Mouse (Mus musculus) hindbrain, embryonic 14.5 days (tissue): ENCODE results near the gene Vat1. TPM values are rescaled to one million over a fixed set of nuclear protein-coding genes. Genes with fewer than 3 reads are reported as not detected.
"Not testable (repeated sequence)": the region's sequence is repeated elsewhere in the genome, so short reads cannot be mapped to it uniquely, and the experiment has no call there.

Experiments
- ATAC-seq: fragments of 200-750 bp; cut with Nextera tagmentation; 2 replicates; pipeline ENCODE4 v1.8.0; 2017; ENCODE audit warnings: moderate number of reproducible peaks, mild to moderate bottlenecking, moderate TSS enrichment, moderate library complexity; ENCODE audit not compliant: low FRiP score
- DNase-seq: peaks from one replicate; pipeline ENCODE4 v3.0.0-alpha.2; 2015; ENCODE audit warnings: low spot score
- H3K27ac ChIP-seq: fragments of 300-500 bp; sonication (generic); 2 replicates; pipeline ENCODE4 v1.5.1; 2014; ENCODE audit warnings: mild to moderate bottlenecking, moderate library complexity
- H3K27me3 ChIP-seq: fragments of 300-500 bp; sonication (generic); 2 replicates; pipeline ENCODE4 v1.6.1; 2014; ENCODE audit warnings: mild to moderate bottlenecking, low read length, mixed read lengths; ENCODE audit not compliant: control insufficient read depth, insufficient read depth
- H3K36me3 ChIP-seq: fragments of 300-500 bp; sonication (generic); replicated peaks from 2 replicates; pipeline ENCODE4 v1.6.1; 2014; ENCODE audit not compliant: control insufficient read depth, insufficient read depth
- H3K4me1 ChIP-seq: fragments of 300-500 bp; sonication (generic); replicated peaks from 2 replicates; pipeline ENCODE4 v1.6.1; 2014; ENCODE audit warnings: antibody characterized with exemption, low read length, mixed read lengths; ENCODE audit not compliant: control insufficient read depth, insufficient read depth
- H3K4me2 ChIP-seq: fragments of 300-500 bp; sonication (generic); replicated peaks from 2 replicates; pipeline ENCODE4 v1.6.1; 2014; ENCODE audit warnings: mild to moderate bottlenecking, moderate library complexity
- H3K4me3 ChIP-seq: fragments of 300-500 bp; sonication (generic); replicated peaks from 2 replicates; pipeline ENCODE4 v1.5.1; 2014; ENCODE audit warnings: mild to moderate bottlenecking, low read length
- H3K9ac ChIP-seq: fragments of 300-500 bp; sonication (generic); 2 replicates; pipeline ENCODE4 v1.6.1; 2014
- H3K9me3 ChIP-seq: fragments of 300-500 bp; sonication (generic); 2 replicates; pipeline ENCODE4 v1.6.1; 2016; ENCODE audit warnings: low read length; ENCODE audit not compliant: control insufficient read depth
- WGBS: fragments of 180-500 bp; shearing (Covaris S2); extraction: QIAGEN DNeasy Blood & Tissue Kit; methylation state at CpG from one replicate; pipeline ENCODE4 v1.1.7; 2014; 5-methylcytosine and 5-hydroxymethylcytosine counted together
- polyA plus RNA-seq: library from polyadenylated mRNA; unstranded; fragments of >200 nt; fragmentation: Nextera tagmentation; extraction: Ambion mirVana; gene quantifications from 2 replicates; pipeline ENCODE4 v1.2.1, GENCODE M21; 2014

Vat1 gene
- polyA plus RNA-seq, 1 experiment from 2014 or later = 99.9 TPM

DNA sequence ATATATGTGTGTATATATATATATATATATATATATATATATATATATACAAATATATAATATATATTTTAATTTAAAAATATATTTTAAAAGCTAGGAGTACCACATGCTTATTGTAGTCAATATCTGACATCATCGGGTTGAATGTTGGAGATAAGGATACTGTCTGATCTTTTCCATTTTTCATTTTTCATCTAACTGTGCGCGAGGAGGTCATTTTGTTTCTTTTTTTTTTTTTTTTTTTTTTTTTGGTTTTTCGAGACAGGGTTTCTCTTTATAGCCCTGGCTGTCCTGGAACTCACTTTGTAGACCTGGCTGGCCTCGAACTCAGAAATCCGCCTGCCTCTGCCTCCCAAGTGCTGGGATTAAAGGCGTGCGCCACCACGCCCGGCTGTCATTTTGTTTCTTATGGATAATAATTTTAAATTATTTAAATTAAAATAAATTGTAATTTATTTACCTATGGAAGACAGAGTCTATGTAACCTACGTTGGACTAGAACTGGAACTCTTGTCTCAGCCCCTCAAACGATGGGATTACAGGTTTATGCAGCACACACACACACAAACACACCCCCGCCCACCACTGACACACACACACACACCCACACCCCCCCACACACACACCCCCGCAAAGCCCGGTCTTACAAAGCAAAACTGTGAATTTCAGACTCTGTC is 24.4 kb downstream of the Vat1 start:
- DNase-seq, H3K9me3 ChIP-seq, H3K9ac ChIP-seq, H3K27ac ChIP-seq, H3K27me3 ChIP-seq, ATAC-seq: not testable (repeated sequence)
- 44% methylated on average over 15 of the region's 15 CpGs for WGBS
- Histone ChIP-seq H3K4me2 (peak overlapping the region; percentile 38), H3K4me3 (peak overlapping the region; percentile 18), H3K36me3 (peaks cover 31% of the 10 kb centered on the region), H3K4me1 (peaks cover 14% of the 10 kb centered on the region)

DNA sequence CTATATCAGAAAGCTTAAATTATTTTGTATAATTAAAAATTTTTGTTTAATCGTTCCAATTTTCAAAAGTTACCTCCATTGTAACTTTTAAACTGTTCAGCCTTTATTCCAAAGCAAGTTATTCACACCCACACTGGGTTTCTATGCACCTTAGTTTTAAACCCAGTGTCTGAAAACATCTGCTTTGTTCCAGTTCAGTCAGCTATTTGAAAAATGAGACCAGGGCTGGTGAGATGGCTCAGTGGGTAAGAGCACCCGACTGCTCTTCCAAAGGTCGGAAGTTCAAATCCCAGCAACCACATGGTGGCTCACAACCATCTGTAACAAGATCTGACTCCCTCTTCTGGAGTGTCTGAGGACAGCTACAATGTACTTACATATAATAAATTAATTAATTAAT is 28.0 kb downstream of the Vat1 start:
- DNase-seq, H3K27me3 ChIP-seq, H3K9me3 ChIP-seq, H3K9ac ChIP-seq, H3K4me1 ChIP-seq, ATAC-seq, H3K4me3 ChIP-seq, H3K4me2 ChIP-seq, H3K27ac ChIP-seq: not testable (repeated sequence)
- H3K36me3 ChIP-seq = peaks cover 32% of the 10 kb centered on the region
- 52% methylated on average over 3 of the region's 3 CpGs for WGBS

DNA sequence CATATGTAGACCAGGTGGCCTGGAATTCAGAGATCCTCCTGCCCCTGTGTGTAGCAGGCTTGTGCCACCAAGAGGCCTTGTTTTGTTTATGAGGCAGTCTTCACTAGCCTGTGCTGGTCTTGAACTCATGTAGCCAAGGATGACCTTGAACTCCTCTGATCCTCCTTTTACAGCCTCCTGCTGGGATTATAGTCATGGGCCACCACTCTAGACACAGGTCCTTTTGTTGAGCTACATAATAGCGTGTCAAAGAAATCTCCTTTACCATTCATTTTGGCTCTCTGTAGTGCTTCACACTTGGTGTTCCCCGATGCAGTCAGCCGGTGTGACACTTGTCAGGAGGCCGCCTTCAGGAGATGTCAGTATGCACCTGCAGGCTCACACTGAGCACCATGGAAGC is 29.1 kb downstream of the Vat1 start:
- H3K27ac ChIP-seq = no peak overlapping the region
- H3K9ac ChIP-seq = no peak overlapping the region
- no peaks in the 10 kb centered on the region for H3K4me1 ChIP-seq
- H3K27me3 ChIP-seq = no peaks in the 10 kb centered on the region
- H3K9me3 ChIP-seq = no peaks in the 10 kb centered on the region
- H3K4me2 ChIP-seq = no peak overlapping the region
- ATAC-seq (no peak), DNase-seq (no peak)
- peaks cover 41% of the 10 kb centered on the region for H3K36me3 ChIP-seq
- H3K4me3 ChIP-seq = no peak overlapping the region
- 41% methylated on average over 4 of the region's 4 CpGs for WGBS

DNA sequence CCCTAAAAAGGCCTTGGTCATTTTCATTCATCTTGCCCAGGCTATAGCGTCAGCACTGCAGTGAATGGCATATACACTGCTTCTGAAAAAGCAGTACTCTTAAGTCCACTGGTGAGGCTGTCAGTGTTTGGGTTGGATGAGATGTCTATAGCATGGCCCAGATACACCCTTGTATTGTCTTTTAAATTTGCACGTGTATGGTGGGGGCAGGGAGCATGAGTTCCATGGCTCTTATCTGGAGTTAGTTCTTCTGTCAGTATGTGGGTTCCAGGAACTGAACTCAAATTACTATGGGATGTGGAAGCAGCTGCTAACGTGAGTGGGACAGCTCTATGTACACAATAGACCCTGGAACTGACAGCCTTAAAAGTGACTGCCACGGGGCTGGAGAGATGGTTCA is 30.2 kb downstream of the Vat1 start:
- no peaks in the 10 kb centered on the region for H3K27me3 ChIP-seq
- H3K27ac ChIP-seq = no peak overlapping the region
- peaks cover 52% of the 10 kb centered on the region for H3K36me3 ChIP-seq
- 89% methylated on average over 4 of the region's 4 CpGs for WGBS
- no peak overlapping the region for H3K9ac ChIP-seq
- H3K9me3 ChIP-seq = no peaks in the 10 kb centered on the region
- H3K4me3 ChIP-seq = no peak overlapping the region
- H3K4me1 ChIP-seq = no peaks in the 10 kb centered on the region
- ATAC-seq = no peak
- no peak overlapping the region for H3K4me2 ChIP-seq
- DNase-seq = no peak

DNA sequence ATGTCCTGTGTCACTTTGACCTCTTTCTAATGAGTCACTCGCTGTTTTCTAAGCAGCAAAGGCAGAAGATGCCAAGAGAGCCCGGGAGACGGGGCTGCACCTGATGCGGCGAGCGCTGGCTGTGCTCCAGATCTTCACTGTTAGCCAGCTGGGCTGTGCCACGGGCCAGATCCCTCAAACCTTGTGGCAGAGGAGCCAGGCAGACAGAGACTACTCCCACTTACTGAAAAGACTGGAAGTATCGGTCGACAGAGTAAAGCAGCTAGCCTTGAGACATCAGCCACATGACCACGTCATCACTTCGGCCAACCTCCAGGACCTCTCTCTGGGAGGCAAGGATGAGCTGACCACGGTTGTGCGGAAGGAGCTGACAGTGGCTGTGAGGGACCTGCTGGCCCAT is 32.6 kb downstream of the Vat1 start:
- ATAC-seq (no peak), DNase-seq (no peak)
- Histone ChIP-seq H3K9ac (no peak overlapping the region), H3K4me2 (no peak overlapping the region), H3K36me3 (peaks cover 71% of the 10 kb centered on the region), H3K27me3 (no peaks in the 10 kb centered on the region), H3K4me1 (no peaks in the 10 kb centered on the region), H3K9me3 (no peaks in the 10 kb centered on the region), H3K4me3 (no peak overlapping the region), H3K27ac (no peak overlapping the region)
- WGBS = 86% methylated on average over 13 of the region's 13 CpGs

DNA sequence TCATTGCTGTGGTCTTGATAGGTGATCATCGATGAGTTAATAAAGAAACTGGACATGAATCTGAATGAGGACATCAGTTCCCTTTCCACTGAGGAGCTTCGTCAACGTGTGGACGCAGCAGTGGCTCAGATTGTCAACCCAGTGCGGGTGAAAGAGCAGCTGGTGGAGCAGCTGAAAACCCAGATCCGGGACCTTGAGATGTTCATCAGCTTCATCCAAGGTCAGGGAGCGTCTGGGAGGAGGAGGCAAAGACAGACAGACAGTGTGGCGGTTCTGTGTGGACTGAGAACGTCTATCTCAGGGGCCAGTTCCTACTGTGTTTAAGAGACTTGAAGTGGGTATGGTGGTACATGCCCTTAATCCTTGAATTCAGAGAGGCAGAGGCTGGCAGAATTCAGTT is 34.7 kb downstream of the Vat1 start:
- WGBS = 93% methylated on average over 9 of the region's 9 CpGs
- Histone ChIP-seq H3K9me3 (no peaks in the 10 kb centered on the region), H3K4me1 (peaks cover 3% of the 10 kb centered on the region), H3K4me3 (no peak overlapping the region), H3K27ac (no peak overlapping the region), H3K9ac (no peak overlapping the region), H3K36me3 (peaks cover 71% of the 10 kb centered on the region), H3K27me3 (no peaks in the 10 kb centered on the region), H3K4me2 (no peak overlapping the region)
- no peak for DNase-seq
- no peak for ATAC-seq

DNA sequence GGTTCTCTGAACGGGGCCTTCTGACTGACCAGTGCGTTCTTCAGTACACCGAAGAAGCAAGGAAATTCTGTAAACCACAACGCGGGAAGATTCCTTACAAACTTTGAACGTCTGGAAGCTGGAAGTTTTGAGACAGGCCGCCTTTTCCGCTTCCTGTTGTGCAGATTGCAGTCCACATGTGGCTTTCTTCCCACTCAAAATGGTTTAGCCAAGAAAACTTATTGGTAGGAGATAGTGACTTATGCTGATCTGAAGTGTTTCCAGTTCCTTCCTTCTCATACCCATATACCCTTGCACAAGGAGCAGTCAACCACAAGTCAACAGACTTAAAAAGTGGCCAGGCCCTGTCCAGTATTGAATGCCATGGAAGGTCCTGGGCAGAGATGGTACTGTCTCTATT is 39.9 kb downstream of the Vat1 start:
- Histone ChIP-seq H3K9me3 (no peaks in the 10 kb centered on the region), H3K36me3 (peaks cover 23% of the 10 kb centered on the region), H3K4me1 (peaks cover 16% of the 10 kb centered on the region), H3K4me3 (peak overlapping the region; percentile 76), H3K27me3 (no peaks in the 10 kb centered on the region), H3K4me2 (peak overlapping the region; percentile 80), H3K27ac (no peak overlapping the region), H3K9ac (peak overlapping the region; percentile 71)
- no peak for ATAC-seq
- no peak for DNase-seq
- WGBS = 68% methylated on average over 8 of the region's 8 CpGs

DNA sequence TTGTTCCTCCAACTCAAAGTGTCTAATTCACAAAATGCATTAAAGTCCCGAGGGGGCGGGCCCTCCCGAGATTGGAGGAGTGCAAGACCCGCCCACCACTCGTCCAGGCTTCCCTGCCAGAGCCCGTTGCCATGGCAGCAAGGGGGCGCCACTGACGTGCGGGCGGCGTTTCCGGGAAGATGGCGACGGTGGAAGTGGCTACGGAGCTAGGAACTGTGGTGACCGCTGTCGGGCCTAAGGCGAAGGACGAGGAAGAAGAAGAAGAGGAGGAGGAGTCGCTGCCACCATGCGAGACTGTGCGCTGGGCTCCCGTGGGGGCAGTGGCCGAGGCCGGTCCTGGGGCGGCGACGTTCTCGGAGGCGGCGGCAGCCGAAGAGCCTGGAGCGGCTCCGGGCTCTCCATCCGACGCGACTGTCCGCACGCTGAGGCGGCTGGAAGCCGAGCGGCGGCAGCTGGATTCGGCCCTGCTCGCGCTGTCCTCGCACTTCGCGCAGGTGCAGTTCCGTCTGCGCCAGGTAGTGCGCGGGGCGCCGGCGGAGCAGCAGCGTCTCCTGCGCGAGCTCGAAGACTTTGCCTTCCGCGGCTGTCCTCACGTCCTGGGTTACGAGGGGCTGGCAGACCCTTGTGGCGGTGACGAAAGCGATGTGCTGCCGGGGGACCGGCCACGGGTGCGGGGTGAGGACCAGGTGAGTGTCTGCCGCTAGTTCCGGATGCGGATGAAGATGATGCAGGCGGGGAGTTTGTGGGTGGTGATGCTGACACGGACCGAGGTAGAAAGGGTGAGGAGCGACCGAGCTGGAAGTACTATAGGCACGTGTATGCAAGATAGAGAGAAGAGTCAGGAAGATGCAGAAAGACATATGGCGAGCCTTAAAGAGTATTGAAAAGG is 40.9 kb downstream of the Vat1 start, which contains the start of the genes Rundc1 and Ptges3l:
Gene Rundc1, plus strand, starts transcription at position 161 of the 889 bp plus-strand sequence.
Gene Ptges3l, minus strand, starts transcription at position 409 of the 889 bp plus-strand sequence.
- WGBS = under 1% methylated on average over 77 of the region's 81 CpGs
- ATAC-seq = peak; percentile 94
- peak within 1 kb of the TSS; percentile 76 for H3K4me3 ChIP-seq

DNA sequence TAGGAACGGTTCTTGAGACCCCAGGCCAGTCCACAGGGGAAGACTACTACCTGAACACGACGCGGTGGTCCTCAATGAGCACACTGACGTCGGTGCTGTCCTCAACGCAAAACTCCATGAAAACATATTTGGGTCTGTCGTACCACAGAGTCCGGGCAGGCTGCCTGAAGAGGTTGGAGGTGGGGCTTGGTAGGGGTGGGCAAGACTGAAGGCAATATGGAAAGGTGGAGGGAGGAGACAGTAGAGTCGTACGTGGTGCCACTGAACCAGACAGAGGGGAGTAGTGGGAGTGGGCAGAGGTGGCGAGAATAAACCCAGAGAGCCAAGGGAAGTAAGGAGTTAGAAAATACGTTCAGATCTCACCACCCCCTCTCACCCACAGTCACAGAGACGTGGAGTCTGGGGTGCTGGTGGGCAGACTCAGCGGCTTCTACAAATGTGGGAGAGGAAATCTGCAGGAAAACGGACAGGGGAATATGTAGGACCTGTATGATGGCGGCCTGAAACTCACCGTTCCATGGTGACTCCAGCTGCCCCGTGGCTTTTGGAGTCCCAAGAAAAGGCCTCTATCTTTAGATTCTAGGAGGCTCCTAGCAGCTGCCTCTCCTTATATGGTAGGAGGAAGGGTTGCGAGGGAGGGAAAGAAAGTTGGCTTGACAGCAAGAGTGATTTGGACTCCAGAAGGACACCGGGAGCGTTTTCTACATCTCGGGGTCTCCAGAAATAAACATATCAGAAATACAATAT is 41.8 kb downstream of the Vat1 start, which contains the start of gene Gm27029:
Gene Gm27029, minus strand, starts transcription at position 692 of the 747 bp plus-strand sequence.
- Histone ChIP-seq H3K9me3 (no peaks in the 10 kb centered on the region), H3K4me2 (peak within 1 kb of the TSS; percentile 80), H3K4me3 (peak within 1 kb of the TSS; percentile 76), H3K36me3 (peaks cover 4% of the 10 kb centered on the region; the same call in 1 of the 2 replicates), H3K27me3 (no peaks in the 10 kb centered on the region), H3K9ac (peak within 1 kb of the TSS; percentile 71), H3K4me1 (peaks cover 16% of the 10 kb centered on the region), H3K27ac (peak within 1 kb of the TSS; percentile 83)
- WGBS = 4% methylated on average over 23 of the region's 23 CpGs
- peak; percentile 19; the same call in 1 of the 2 replicates for ATAC-seq
- DNase-seq = no peak

More for the DNA sequence above, 40.9 kb downstream of the Vat1 start, which contains the start of the genes Rundc1 and Ptges3l:
- H3K9ac ChIP-seq = peak within 1 kb of the TSS; percentile 71
- H3K4me1 ChIP-seq = peaks cover 16% of the 10 kb centered on the region
- no peaks in the 10 kb centered on the region for H3K9me3 ChIP-seq
- peak within 1 kb of the TSS; percentile 83 for H3K27ac ChIP-seq
- H3K4me2 ChIP-seq = peak within 1 kb of the TSS; percentile 80
- H3K36me3 ChIP-seq = peaks cover 13% of the 10 kb centered on the region
- DNase-seq = peak; percentile 97
- no peaks in the 10 kb centered on the region for H3K27me3 ChIP-seq
